Mouse (Mus musculus) liver, embryonic 14.5 days (tissue): ENCODE data around the gene Tmem132a. TPM values are rescaled to one million over a fixed set of nuclear protein-coding genes. Genes with fewer than 3 reads are reported as not detected.

Source experiments
- ATAC-seq: fragments of 200-750 bp; cut with Nextera tagmentation; 2 replicates; pipeline ENCODE4 v1.8.0; 2017; ENCODE audit warnings: moderate number of reproducible peaks, mild to moderate bottlenecking, moderate library complexity; ENCODE audit not compliant: insufficient read depth
- DNase-seq, 3 experiments: peaks; one replicate each; pipeline ENCODE4 v3.0.0-alpha.2; 2012 to 2013; ENCODE audit warnings: low read depth in 3 of 3, low spot score in 3 of 3
- H3K27ac ChIP-seq: fragments of 300-500 bp; sonication (generic); 2 replicates; pipeline ENCODE4 v1.5.1; 2014; ENCODE audit warnings: moderate library complexity, mild to moderate bottlenecking, control low read depth, inconsistent platforms
- H3K27me3 ChIP-seq: fragments of 300-500 bp; sonication (generic); 2 replicates; pipeline ENCODE4 v1.6.1; 2014; ENCODE audit warnings: mild to moderate bottlenecking, low read length, moderate library complexity; ENCODE audit not compliant: control insufficient read depth, insufficient read depth
- H3K36me3 ChIP-seq: fragments of 300-500 bp; sonication (generic); replicated peaks from 2 replicates; pipeline ENCODE4 v1.6.1; 2014; ENCODE audit warnings: low read depth; ENCODE audit not compliant: control insufficient read depth, insufficient read depth
- H3K4me1 ChIP-seq, 2 experiments: fragments of 200-500 bp in 1 of 2; fragments of 300-500 bp in 1 of 2; sonication (generic) in 1 of 2; replicated peaks; 2 replicates each; pipeline ENCODE4 v1.6.1; 2012 to 2014; ENCODE audit warnings: antibody characterized with exemption in 1 of 2, inconsistent platforms in 1 of 2, low read length in 1 of 2; ENCODE audit not compliant: control insufficient read depth in 2 of 2, insufficient read depth in 2 of 2
- H3K4me2 ChIP-seq: fragments of 300-500 bp; sonication (generic); 2 replicates; pipeline ENCODE4 v1.6.1; 2014; ENCODE audit warnings: low read depth, mild to moderate bottlenecking, control low read depth, moderate library complexity
- H3K4me3 ChIP-seq, 2 experiments: fragments of 200-500 bp in 1 of 2; fragments of 300-500 bp in 1 of 2; sonication (generic) in 1 of 2; 2 replicates each; pipeline ENCODE4 v1.5.1; 2012 to 2014; ENCODE audit warnings: low read depth in 2 of 2, low read length in 2 of 2, mild to moderate bottlenecking in 2 of 2, control low read depth in 1 of 2, inconsistent platforms in 1 of 2, moderate library complexity in 1 of 2; ENCODE audit not compliant: insufficient read depth in 1 of 2
- H3K9ac ChIP-seq: fragments of 300-500 bp; sonication (generic); replicated peaks from 2 replicates; pipeline ENCODE4 v1.6.1; 2014; ENCODE audit warnings: mild to moderate bottlenecking, control low read depth, moderate library complexity
- H3K9me3 ChIP-seq: fragments of 300-500 bp; sonication (generic); 2 replicates; pipeline ENCODE4 v1.6.1; 2016; ENCODE audit warnings: low read length, mixed read lengths; ENCODE audit not compliant: control insufficient read depth
- CTCF ChIP-seq: IDR thresholded peaks from 2 replicates; pipeline ENCODE4 v1.5.1; 2016; ENCODE audit warnings: antibody characterized with exemption, low read depth, control low read depth
- EP300 ChIP-seq: IDR thresholded peaks from 2 replicates; pipeline ENCODE4 v1.6.1; 2016; ENCODE audit warnings: antibody characterized with exemption, low read depth
- WGBS: fragments of 180-500 bp; shearing (Covaris S2); extraction: QIAGEN DNeasy Blood & Tissue Kit; methylation state at CpG from one replicate; pipeline ENCODE4 v1.1.7; 2014; ENCODE audit not compliant: insufficient replicate concordance; 5-methylcytosine and 5-hydroxymethylcytosine counted together
- polyA plus RNA-seq, 2 experiments: library from polyadenylated mRNA; depleted of rRNA in 1 of 2; stranded (reverse) in 1 of 2; unstranded in 1 of 2; fragments of >200 nt; fragmentation: Nextera tagmentation in 1 of 2; extraction: Ambion mirVana in 1 of 2; gene quantifications; 2 replicates each; pipeline versions ENCODE4 v1.2.1 to v1.2.3; 2012 to 2014

Tmem132a gene
- polyA plus RNA-seq, 2 experiments, result 1.6 to 2.5 TPM

GRCm38 (mm10) chr19:10816462-10816861 lies 53.3 kb downstream of the Tmem132a start:
- H3K4me3 ChIP-seq, result no peak overlapping the region
- no peak overlapping the region for H3K27ac ChIP-seq
- H3K4me2 ChIP-seq, result no peak overlapping the region
- no peaks in the 10 kb centered on the region for H3K27me3 ChIP-seq
- ATAC-seq, result no peak
- no peak for TF ChIP-seq EP300
- no peaks in the 10 kb centered on the region for H3K9me3 ChIP-seq
- no peaks in the 10 kb centered on the region for H3K36me3 ChIP-seq
- DNase-seq, result no peak
- 22% methylated on average over 2 of the region's 2 CpGs for WGBS
- peaks cover 0 to 2% of the 10 kb centered on the region in 2 experiments; a peak in 2 of 4 replicates for H3K4me1 ChIP-seq
- H3K9ac ChIP-seq, result no peak overlapping the region

GRCm38 (mm10) chr19:10815871-10816270 lies 53.9 kb downstream of the Tmem132a start:
- H3K4me2 ChIP-seq, result no peak overlapping the region
- no peak overlapping the region for H3K9ac ChIP-seq
- H3K27me3 ChIP-seq, result no peaks in the 10 kb centered on the region
- DNase-seq, result no peak
- ATAC-seq, result no peak
- TF ChIP-seq CTCF (no peak), EP300 (no peak)
- H3K27ac ChIP-seq, result no peak overlapping the region
- 68% methylated on average over 6 of the region's 6 CpGs for WGBS
- H3K4me3 ChIP-seq, result no peak overlapping the region
- H3K9me3 ChIP-seq, result no peaks in the 10 kb centered on the region
- H3K36me3 ChIP-seq, result no peaks in the 10 kb centered on the region
- H3K4me1 ChIP-seq, result peaks cover 0 to 2% of the 10 kb centered on the region in 2 experiments; a peak in 1 of 4 replicates

DNA sequence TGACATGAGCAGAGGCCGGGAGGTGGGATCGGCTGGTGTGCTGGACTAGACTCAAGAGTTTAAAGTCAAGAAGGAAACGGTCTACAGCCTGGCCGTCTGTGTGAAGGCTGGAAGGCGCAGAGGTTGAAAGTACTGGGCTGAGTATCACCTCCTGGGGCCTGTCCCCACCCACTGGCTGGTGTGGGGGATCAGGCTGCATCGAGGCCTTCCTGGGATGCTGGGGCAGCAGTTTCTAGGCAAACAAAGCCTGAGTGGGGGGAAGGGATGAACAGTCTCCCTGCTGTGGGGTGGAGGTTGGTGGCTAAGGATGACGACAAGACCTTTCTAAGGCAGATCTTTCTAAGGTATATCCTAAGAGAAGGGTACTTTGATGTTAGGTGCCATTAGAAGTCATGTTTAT lies 55.8 kb downstream of the Tmem132a start:
- Histone ChIP-seq H3K9ac (no peak overlapping the region), H3K4me1 (peaks cover 0 to 2% of the 10 kb centered on the region in 2 experiments; a peak in 1 of 4 replicates), H3K4me3 (no peak overlapping the region), H3K27me3 (no peaks in the 10 kb centered on the region), H3K36me3 (no peaks in the 10 kb centered on the region), H3K27ac (no peak overlapping the region), H3K4me2 (no peak overlapping the region), H3K9me3 (no peaks in the 10 kb centered on the region)
- ATAC-seq (no peak), DNase-seq (no peak)
- 68% methylated on average over 7 of the region's 7 CpGs for WGBS
- TF ChIP-seq EP300 (no peak), CTCF (no peak)

- no peak for TF ChIP-seq EP300
- no peak for TF ChIP-seq CTCF
- no peak overlapping the region for H3K4me2 ChIP-seq
- no peaks in the 10 kb centered on the region for H3K27me3 ChIP-seq
- H3K9me3 ChIP-seq, result no peaks in the 10 kb centered on the region
- 75% methylated on average over 5 of the region's 5 CpGs for WGBS
- H3K36me3 ChIP-seq, result no peaks in the 10 kb centered on the region
- H3K9ac ChIP-seq, result no peak overlapping the region
- H3K27ac ChIP-seq, result no peak overlapping the region
- H3K4me3 ChIP-seq, result no peak overlapping the region
- no peak for ATAC-seq
- H3K4me1 ChIP-seq, result peaks cover 0 to 2% of the 10 kb centered on the region in 2 experiments; a peak in 1 of 4 replicates
- DNase-seq, result no peak
These were observed 56.7 kb downstream of the Tmem132a start for GRCm38 (mm10) chr19:10813039-10813438.

DNA sequence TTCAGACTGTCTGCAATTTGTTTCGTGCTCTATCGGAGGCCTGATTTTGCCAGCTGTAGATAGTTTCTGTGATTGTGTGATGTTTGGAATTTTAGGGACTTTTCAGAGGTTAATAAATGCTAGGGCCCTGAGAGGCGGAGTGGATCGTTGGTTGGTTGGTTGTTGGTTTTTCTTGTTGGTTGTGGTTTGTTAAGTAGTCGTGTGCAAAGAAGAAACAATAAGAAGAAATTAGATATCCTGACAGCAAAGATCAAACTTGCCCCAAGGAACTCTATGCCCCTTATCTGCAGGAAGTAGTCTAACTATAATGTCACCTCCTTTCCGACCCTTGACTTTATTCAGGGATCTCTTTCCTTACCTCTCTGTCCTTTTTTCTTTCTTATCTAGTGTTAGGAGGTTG lies 58.3 kb downstream of the Tmem132a start:
- ATAC-seq (no peak), DNase-seq (no peak)
- Histone ChIP-seq H3K4me2 (no peak overlapping the region), H3K9ac (no peak overlapping the region), H3K27ac (no peak overlapping the region), H3K4me3 (no peak overlapping the region), H3K9me3 (no peaks in the 10 kb centered on the region), H3K4me1 (no peaks in the 10 kb centered on the region), H3K27me3 (no peaks in the 10 kb centered on the region), H3K36me3 (no peaks in the 10 kb centered on the region)
- TF ChIP-seq CTCF, result no peak
- TF ChIP-seq EP300, result no peak
- 36% methylated on average over 6 of the region's 6 CpGs for WGBS
